Mouse (Mus musculus) ES-Bruce4 (cell line): ENCODE data around the gene Lat.

Experiments
- CTCF ChIP-seq: IDR thresholded peaks from one replicate; pipeline ENCODE4 v1.8.1; 2011; ENCODE audit warnings: low read depth, low read length
- EP300 ChIP-seq: IDR thresholded peaks from 2 replicates; pipeline ENCODE4 v1.6.1; 2011; ENCODE audit warnings: low read depth, low read length; ENCODE audit not compliant: insufficient read depth

DNA sequence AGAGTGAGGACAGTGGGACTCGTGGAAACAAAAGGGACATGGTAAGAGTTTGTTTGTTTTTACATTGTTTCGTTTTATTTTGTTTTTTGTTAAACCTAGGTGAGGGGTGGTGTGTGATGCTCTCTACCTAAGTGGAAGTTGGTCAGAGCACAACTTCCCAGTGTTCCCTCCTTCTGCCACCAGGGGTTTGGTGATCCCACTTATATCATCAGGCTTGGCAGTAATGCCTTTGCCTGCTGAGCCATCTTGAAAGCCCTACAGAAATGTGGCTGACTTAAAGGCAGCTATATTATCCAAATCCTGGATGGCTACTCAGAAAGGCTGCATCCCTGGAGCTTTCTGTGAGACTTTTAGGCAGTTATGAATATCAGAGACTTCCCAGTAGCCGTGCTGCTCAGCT lies 36.7 kb downstream of the Lat start:
- TF ChIP-seq CTCF, result no peak
- TF ChIP-seq EP300, result no peak
